Mouse (Mus musculus) left cerebral cortex, postnatal 14 days (tissue): ENCODE measurements around the gene Uggt2. TPM values are rescaled to one million over a fixed set of nuclear protein-coding genes. Genes with fewer than 3 reads are reported as not detected.
"Not testable (repeated sequence)": the region's sequence is repeated elsewhere in the genome, so short reads cannot be mapped to it uniquely, and the experiment has no call there.

Source experiments
- DNase-seq, 2 experiments: peaks; one replicate each; pipeline ENCODE4 v3.0.0; 2021 to 2022; ENCODE audit warnings: low spot score in 2 of 2, mixed read lengths in 1 of 2
- intact Hi-C: fragments of 180-260 bp; cut with DNase I; formaldehyde crosslinking; loops from one replicate; pipeline ENCODE4 v1.15.1; 2025
- total RNA-seq, 2 experiments: library from RNA; stranded (reverse); gene quantifications; 2 replicates each; pipeline ENCODE4 v1.2.3; 2021

Uggt2 gene
- total RNA-seq, 2 experiments from 2014 or later, result 28.1 to 32.4 TPM

DNA sequence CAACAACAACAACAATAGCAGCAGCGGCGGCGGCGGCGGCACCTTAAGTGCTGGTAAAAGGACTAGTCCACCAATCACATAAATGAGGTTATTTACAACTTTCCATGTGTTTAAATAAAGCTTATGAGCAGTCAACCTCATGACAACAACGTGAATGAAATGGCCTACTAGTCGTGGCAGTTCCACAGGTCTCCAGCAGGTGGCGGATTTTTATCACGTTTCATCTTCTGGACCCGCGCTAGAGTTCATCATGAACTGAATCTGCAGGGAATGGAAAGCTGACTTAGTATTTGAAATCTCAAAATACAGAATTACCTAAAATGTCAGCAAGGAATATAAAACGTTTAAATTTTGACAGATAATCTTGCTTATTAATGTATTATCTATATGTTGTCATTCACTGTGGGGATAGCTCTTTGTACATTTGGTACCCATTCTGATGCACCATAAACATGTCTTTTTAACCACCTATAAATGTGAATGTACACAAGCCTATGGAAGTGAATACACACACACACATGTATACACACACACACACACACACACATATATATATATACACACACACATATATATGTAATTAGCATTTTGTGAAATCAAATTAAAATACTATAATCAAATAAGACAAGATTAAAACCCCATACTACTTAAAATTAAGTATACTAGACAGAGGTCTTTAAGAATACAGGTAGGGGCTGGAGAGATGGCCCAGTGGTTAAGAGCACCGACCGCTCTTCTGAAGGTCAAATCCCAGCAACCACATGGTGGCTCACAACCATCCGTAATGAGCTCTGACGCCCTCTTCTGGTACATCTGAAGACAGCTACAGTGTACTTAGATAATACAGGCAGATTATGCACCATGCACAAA, 112.3 kb downstream of the Uggt2 start:
- intact Hi-C loops, result no loop called here
- DNase-seq, result peak; percentile 73 to 77

DNA sequence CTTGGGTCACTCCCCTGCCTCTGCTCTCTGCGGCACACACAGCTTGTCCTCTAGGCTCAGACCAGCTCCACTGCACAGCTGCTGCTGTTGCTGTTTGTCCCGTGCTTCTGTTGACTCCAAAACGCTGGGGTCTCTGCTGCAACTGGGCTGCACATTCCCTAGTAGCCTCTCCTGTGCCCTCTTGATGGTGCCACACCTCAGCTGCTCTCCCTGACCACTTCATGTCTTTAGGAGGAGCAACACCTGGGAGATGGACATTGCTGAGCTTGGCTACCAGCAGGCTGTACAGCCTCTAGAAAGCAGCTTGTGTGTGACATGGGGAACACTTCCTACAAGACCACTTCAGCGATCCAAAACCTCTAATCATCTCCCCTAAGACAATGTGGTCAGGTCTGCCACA, 115.1 kb downstream of the Uggt2 start:
- intact Hi-C loops, result no loop called here
- DNase-seq, result no peak

DNA sequence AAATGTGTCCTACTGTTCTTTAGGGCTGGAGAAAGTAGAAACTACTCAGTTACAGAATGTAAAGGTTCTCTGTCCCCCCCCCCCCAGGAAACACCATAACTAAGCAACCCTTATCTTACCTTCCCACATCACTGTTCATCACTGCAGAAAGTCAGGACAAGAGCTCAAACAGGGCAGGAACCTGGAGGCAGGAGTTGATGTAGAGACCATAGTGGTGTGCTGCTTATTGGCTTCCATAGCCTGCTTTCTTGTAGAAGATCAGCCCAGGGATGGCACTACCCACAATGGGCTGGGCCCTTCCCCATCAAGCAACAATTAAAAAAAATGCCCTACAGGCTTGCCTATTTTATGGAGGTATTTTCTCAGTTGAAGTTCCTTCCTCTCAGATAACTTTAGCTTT, 115.8 kb downstream of the Uggt2 start:
- intact Hi-C loops, result no loop called here
- DNase-seq, result no peak

DNA sequence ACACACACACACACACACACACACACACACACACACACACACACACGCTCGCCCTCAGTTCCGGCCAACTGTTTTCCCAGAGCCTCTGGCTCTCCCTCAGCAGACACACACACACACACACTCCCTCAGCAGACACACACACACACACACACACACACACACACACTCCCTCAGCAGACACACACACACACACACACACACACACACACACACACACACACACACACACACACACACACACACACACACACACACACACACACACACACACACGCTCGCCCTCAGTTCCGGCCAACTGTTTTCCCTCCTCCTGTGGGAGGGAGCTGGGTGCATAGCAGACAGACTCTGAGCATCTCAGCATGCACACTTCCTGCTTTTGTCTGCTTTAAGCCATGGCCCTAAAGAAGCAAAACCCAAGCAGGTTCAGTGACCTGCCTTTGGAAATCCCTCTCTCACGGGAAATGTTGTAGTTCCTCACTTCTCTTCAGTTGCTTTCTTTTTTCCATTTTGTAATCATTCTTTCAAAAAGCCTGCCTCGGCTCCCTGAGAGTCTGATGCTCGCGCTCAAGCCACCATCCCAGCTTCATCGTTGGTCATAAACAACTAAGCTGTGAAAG, 116.7 kb downstream of the Uggt2 start:
- peak in 1 of 2 experiments; percentile 55 for DNase-seq
- intact Hi-C loops, result not testable (repeated sequence)

DNA sequence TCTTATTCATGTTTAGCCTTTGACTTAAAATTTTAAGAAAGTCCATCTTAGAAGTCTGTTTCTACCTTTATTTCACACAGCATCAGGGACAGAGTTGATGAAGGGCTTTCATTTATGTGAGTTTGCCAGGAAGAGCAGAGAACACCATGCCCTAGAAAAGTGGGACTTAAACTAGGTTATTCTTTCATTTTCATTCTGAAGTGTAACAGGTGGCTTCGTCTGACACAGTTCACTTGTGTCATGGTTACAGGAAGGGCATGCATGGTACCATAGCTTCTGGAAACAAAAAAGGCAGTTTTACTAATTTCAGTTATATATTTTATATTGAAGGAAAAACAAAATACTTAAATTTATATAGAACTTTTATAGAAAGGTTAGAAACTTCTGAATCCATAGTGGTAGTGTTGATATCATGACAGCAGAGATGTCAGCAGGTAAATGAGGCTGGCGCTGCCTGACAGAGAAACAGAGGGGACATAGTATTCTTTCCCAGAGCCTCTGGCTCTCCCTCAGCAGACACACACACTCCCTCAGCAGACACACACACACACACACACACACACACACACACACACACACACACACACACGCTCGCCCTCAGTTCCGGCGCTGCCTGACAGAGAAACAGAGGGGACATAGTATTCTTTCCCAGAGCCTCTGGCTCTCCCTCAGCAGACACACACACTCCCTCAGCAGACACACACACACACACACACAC, 117.4 kb downstream of the Uggt2 start:
- DNase-seq, intact Hi-C loops: not testable (repeated sequence)

DNA sequence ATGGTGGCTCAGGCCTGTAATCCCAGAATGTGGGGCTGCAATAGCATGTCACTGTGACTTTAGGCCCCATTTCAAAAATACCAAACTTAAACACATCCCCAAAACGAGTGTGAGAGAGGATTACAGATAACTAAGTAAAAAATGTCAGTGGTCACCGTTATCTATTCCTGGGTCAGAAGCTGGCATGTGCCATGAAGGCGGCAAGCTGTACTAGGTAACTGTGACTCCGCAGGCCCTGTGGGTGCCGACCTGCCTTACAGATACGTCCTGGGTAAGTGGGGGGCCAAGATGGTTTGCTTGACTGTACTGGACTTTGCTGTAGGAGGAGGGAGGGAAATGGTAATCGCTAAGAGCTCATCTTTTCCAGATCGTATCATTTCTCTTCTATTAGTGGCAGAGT, 118.3 kb downstream of the Uggt2 start:
- no peak for DNase-seq
- intact Hi-C loops, result no loop called here

DNA sequence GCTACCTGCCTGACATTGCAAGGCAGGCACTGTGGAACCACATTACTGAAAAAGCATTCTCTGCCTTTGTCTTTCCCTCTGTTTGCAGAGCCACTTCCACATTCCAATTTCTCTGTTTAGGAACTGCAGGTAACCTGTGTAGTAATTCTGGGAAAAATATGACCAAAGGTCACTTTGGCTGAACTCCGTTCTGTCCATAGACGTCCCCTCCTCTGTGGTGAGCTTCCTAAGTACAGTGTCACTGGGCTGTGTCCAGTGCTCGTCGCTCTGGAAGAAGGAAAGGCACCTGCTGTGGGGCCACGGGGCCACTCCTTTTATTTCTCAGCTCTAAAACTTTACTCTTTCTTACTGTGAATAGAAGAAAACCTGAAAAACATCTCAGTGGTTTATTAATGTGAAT, 118.9 kb downstream of the Uggt2 start:
- intact Hi-C loops, result no loop called here
- no peak for DNase-seq

DNA sequence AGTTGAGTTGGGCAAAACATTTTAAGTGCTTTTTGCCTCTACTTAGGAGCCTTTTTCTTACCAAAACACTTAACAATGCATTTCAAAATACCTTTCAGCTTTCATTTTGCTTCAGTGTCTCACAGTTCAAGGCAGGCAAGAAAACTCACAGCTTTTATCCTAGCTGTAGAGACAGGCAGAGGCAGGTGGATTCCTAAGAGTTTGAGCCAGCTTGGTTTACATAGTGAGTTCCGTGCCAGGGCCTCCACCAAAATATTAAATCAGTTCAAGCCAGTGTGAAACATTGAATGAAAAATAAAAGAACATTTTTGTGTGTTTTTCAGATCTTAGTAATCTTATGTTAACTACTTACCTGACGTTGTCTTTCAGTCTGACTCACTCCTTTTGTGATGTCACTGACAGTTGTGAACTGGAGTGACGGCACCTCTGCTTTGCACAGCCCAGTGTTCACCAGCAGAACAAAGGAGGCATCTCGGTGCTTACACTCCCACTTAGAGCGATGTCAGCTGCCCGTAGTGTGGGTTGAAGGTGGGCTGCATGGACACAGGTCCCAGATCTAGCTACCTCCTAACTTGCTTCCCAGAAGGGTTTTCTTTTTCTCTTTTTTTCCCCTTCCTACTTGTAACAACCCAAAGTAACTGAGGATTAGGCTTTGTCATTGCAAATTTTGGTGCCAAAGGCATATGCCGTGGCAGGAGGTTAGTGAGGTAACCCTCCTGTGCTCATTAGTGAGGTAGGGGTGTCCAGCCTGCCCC, 119.5 kb downstream of the Uggt2 start:
- intact Hi-C loops, result loop anchor here (5.0 kb wide), 1 partner anchor 67 kb away; no protein-coding TSS in a partner anchor
- DNase-seq, result no peak

DNA sequence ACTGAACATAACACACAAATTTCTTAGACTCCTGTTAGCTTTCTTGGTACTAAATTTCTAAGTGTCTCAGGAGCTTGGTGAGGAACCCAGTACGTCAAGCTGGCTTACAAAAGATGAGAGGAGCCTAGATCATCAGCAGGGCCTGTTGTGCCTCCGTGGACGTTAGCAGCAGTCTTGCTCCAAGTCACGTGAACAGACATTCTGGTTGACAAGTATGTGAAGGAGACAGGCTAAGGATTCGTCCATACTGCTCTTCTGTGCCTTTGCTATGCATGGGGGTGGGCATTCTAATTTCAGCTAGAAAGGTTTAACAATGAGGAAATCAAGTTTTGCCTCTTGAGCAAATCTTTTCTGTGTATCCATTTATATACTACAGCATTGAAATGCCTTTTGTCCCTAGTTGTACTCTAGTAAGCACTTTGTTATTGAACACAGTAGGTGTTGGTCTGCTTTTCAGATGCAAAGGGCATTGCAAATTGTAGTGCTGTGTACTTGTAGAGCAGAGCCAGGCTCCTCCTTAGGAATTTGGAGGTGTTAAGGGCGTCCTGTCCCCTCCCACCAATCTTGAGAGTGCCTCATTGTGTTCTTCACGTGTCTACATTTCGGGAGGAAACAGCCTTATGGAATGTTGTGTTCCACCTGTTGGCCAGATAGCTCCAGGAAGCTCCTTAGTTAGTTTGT, 122.0 kb downstream of the Uggt2 start:
- no peak for DNase-seq
- intact Hi-C loops, result loop anchor here (5.0 kb wide), 1 partner anchor 65 kb away; no protein-coding TSS in a partner anchor

DNA sequence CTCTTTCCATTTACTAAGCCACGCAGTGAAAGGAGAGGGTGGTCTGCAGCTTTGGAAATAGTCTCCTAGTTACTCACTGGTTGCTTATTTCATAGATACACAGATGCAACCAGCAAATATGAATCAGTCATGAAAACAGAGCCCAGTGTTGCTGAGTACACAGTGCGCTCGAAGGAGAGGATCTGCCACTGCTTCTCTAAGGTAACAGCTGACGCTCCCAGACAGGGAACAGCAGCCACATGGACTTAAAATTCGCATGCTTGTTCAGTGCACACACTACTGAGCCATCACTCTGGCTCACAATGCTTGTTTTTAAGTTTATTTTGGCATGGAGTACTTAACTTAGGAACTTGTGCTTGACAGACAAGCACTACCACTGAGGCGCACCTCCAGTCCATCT, 127.0 kb downstream of the Uggt2 start:
- intact Hi-C loops, result no loop called here
- DNase-seq, result no peak

DNA sequence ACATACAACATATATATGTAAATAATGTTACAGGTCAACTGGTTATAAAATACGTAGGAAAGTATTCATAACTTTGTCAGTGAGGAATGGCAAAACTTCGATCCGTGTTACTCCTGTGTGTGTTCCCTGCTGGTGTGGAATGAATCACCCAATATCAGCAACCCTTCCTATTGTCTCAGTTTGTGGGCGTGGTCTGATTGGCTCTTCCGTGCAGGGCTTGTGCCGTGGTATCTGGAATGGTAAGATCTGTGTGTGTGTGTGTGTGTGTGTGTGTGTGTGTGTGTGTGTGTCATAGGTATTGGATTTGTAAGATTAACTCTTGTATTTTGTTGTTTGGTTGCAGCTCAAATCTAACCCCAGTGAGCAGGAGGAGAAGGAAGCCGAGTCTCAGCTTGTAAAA, 131.6 kb downstream of the Uggt2 start:
- DNase-seq, result no peak
- intact Hi-C loops, result no loop called here

DNA sequence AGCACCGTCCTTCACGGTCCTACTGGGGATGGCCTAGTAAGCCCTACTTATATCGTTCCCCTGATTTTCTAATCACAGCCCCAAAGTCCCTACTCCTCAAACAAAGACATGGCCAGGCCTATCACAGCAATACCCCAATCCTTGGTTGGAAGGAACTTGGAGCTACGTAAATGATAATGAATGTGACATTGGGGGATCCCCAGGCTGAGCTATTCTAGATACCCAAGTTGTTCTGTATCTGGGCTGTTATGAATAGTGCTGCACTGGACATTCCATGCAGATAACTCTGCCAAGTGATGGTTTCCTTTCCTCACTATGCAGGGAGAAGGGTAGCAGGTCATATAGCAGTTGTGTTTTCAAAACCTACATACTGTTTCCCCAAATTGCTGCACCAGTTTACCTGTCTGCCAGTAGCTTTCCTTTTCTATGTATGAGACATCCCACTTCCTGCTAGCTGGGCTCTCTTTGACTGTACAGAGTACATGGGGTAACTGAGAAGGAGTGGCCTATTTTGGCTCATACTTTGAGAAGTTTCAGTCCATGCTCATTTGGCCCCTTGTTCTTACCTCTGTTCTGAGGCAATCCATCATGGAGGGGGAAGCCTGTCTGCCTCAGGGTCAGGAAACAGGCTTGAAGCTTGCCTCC, 133.8 kb downstream of the Uggt2 start:
- no peak for DNase-seq
- intact Hi-C loops, result no loop called here

DNA sequence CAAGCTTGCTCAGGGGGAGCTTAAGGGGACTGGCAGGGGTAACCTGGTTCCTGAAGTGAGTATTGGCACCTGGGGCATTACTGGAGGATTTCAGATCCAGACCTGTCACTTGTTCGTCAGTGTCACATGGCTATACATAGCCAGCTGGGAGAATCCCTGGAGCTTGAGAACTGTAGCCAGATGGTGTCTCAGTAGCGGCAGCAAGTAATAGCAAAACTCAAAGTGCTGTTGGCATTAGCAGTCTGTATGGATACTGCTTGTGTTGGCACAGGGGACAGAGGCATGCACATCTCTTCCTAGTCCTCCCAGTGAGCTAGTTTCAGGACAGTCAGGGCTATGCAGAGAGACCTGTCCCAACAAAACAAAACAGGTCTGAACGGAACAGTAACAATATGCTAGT, 141.2 kb downstream of the Uggt2 start:
- intact Hi-C loops, result no loop called here
- no peak for DNase-seq

DNA sequence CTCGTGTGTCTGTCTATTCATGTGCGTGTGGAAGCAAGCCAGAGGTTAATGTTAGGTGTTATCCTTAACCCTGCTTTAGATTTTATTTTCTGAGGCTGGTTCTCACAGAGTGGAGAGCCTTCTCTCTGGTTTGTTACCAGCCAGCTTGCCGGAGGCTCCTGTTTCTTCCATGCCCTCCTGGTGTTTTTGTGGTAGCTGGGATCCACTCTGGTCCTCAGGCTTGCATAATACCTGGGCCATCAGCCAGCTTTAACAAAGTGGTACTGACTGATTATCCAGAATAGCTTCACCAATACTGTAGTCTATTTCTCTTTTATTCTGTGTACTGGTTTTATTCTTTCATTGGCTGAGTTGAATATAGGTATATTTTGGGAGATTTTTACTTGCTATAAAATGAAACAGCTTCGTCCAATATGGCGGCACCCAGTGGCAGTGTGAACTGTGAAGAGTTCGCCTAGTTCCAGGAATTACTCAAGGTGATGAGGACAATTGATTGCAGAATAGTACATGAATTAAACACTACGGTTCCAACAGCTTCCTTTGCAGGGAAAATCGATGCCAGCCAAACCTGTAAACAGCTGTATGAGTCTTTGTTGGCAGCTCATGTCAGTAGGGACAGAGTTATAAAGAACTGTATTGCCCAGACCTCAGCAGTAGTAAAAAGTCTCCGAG, 147.2 kb downstream of the Uggt2 start:
- DNase-seq, result no peak
- intact Hi-C loops, result no loop called here

DNA sequence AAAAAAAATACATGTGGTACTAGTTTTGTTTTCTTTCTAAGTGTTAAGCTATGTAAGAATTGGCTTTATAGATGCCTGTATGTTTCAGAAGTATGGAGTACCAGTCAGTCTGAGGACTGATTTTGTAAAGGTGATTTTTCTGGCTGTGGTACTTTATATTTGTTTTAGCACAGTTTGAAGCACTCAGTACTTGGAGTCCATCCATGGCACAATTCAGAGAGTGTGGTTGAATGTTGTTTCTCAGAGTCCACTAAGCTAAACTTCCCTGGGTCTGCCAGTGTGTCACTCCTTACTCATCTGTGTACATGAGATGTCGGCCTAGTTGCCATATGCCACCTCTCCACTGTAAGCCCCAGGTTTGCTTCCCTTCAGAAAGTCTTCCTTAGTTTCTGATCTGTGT, 150.4 kb downstream of the Uggt2 start:
- intact Hi-C loops, result no loop called here
- DNase-seq, result no peak

DNA sequence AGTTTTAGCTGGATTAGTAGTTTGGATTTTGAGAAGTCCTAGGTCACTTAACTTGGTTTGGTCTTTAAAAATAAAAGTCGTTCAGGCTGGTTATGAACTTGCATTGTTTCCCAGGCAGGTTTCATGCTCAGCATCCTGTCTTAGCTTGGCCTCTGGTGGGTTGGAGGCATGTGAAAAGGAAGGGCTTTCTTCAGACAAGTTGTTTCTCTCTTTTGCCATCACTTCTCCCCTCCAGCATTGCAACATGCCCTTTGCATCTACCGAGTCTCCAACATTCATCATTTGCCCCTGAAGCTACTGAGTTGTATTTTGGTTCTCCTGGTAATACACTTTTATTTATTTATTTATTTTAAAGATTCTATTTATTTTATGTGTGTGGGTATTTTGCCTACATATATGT, 154.5 kb downstream of the Uggt2 start:
- no peak for DNase-seq
- intact Hi-C loops, result no loop called here

DNA sequence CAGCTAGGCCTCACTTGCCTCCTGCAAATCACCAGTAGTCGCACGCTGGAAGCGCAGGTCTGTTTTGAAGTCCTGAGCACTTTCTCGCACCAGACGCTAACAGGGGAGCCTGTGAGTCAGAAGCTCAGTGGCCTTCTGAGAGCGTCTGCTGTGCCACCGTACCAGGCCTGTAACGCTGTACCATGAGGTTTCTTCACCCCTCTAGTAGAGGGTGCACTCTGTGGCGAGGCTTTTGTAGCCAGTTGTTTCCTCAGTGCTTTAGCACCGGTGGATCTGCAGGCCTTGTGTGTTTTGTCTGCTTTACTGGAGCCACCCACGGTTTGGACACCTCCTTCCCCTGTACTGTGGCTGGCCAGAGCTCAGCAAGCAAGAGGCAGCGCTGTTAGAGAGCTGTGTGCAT, 157.2 kb downstream of the Uggt2 start:
- DNase-seq, result no peak
- intact Hi-C loops, result no loop called here

DNA sequence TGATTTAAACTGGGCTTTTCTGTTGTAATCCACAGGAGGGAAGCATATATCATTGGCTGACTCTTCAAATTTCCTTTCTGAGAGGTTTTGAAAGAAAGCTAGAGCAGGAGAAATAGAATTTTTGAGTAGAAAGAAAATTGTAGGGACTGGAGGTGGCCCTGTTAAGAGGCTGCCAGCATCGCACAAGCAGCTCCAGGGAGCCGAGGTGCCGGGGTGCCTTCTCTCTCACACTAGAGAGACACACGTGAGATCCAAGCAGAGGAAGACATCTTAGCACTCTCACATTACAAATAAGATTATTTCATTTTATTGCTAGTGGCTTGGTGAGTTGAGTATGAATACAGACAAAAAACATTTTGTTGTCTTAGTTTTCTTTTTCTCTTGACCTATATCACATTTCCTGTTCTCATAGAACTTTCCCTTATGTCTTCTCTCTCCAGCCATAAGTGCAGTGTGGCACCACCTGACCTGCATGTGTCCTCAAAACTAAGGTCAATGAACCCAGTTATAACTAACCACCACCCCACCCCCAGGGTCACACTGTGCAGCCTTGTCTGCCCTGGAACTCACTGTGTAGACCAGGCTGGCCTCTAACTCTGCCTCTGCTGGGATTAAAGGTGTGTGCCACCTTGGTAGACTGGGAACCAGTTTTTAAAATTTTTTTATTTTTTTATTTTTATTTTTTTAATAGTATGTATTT, 158.3 kb downstream of the Uggt2 start:
- intact Hi-C loops, result no loop called here
- DNase-seq, result no peak
